Mouse (Mus musculus): ENCODE data around the gene Ess2.

- no peak for TF ChIP-seq GATA1 (IDR thresholded peaks at IDR 0.05; ENCODE audit: low read length)
- no peak for TF ChIP-seq TAL1 (IDR thresholded peaks at IDR 0.05; ENCODE audit: low read length)
Measured at GRCm38 (mm10) chr16:17931906-17932460, 20.8 kb upstream of the Ess2 start.

Data from erythroblast, embryonic 14.5 days (primary cell).